Mouse (Mus musculus): Measurements from ENCODE around the gene Rsg1. TPM values are rescaled to one million over a fixed set of nuclear protein-coding genes. Genes with fewer than 3 reads are reported as not detected.
A peak's percentile ranks its signal among the peaks of the same experiment; 100 is the strongest.

Rsg1 gene
- polyA plus RNA-seq, 1 experiment from 2014 or later, result 5.9 TPM

GRCm38 (mm10) chr4:141241861-141242260 lies 28.1 kb downstream of the Rsg1 start:
- no peak overlapping the region for H3K9ac ChIP-seq
- H3K4me3 ChIP-seq (replicated peaks), result peak overlapping the region; percentile 31; the same call in 1 of the 2 replicates
- H3K27me3 ChIP-seq, result peaks cover 89% of the 10 kb centered on the region
- H3K4me2 ChIP-seq, result peak overlapping the region; percentile 47; the same call in 1 of the 2 replicates
- WGBS, result 28% methylated on average over 15 of the region's 15 CpGs
- H3K9me3 ChIP-seq (replicated peaks), result no peaks in the 10 kb centered on the region
- no peak for ATAC-seq (replicated peaks; ENCODE audit: low FRiP score)
- no peak overlapping the region for H3K27ac ChIP-seq
- no peaks in the 10 kb centered on the region for H3K36me3 ChIP-seq
- H3K4me1 ChIP-seq, result peaks cover 76% of the 10 kb centered on the region

DNA sequence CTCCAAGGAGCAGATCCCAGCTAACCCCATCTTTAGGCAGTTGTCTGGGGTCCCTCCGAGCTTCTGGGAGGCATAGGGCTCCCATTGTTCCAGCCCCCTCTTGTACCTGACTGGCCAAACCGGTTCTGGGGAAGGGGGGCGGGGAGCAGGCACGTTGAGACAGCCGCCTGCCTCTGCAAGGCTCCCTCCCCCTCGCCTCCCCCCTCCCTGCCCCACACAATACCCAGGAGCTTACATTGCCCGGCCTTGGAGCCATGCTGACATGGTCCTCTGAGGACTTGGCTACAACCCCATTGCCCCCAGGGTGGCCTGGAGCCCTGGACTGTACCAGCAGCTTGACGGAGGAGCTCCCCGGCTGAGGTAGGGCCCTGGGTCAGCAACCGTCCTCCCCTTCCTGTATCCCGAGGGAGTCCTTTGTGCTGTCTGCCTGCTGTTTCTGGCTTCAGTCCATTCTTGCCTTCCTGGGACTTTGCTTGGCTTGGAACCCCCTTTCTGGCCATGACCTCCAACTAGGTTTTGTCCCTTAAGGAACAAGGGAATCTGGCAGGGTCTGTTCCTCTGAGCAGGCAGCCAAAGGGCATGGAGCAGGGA lies 29.0 kb downstream of the Rsg1 start:
- H3K27me3 ChIP-seq, result peaks cover 91% of the 10 kb centered on the region
- WGBS, result 16% methylated on average over 11 of the region's 11 CpGs

DNA sequence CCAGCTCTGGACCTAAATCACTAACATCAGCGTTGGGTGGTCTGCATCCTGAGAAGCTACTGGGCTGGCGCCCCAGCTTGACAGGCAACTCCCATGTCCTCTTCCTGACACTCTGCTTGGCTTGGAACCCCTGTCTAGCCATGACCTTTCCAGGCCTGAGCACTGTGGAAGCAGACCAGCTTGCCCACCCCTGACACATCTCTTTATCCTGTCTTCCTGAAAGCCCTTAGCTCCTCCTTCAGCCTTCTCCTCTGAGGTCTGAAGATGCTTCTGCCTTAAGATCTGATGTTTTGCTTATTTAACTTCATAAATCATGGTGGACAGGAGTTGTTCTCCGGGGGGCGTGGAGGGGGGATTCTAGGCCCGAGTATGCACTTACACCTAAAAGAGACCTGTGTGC lies 29.9 kb downstream of the Rsg1 start:
- ATAC-seq (replicated peaks; ENCODE audit: low FRiP score), result no peak
- H3K4me3 ChIP-seq (replicated peaks), result peak overlapping the region; percentile 31
- no peak overlapping the region for H3K27ac ChIP-seq
- H3K4me2 ChIP-seq, result peak overlapping the region; percentile 47
- peaks cover 94% of the 10 kb centered on the region for H3K4me1 ChIP-seq
- H3K27me3 ChIP-seq, result peaks cover 92% of the 10 kb centered on the region
- no peaks in the 10 kb centered on the region for H3K9me3 ChIP-seq (replicated peaks)
- H3K36me3 ChIP-seq, result no peaks in the 10 kb centered on the region
- WGBS, result 44% methylated on average over 5 of the region's 5 CpGs
- H3K9ac ChIP-seq, result no peak overlapping the region

More for the DNA sequence above, 29.0 kb downstream of the Rsg1 start:
- H3K4me3 ChIP-seq (replicated peaks), result peak overlapping the region; percentile 31
- H3K27ac ChIP-seq, result peak overlapping the region; percentile 76
- no peaks in the 10 kb centered on the region for H3K9me3 ChIP-seq (replicated peaks)
- peak overlapping the region; percentile 47 for H3K4me2 ChIP-seq
- ATAC-seq (replicated peaks; ENCODE audit: low FRiP score), result peak; percentile 13; the same call in 1 of the 2 replicates
- peaks cover 85% of the 10 kb centered on the region for H3K4me1 ChIP-seq
- peak overlapping the region; percentile 21 for H3K9ac ChIP-seq
- H3K36me3 ChIP-seq, result no peaks in the 10 kb centered on the region

- Histone ChIP-seq H3K4me1 (peaks cover 93% of the 10 kb centered on the region), H3K36me3 (no peaks in the 10 kb centered on the region), H3K4me2 (peak overlapping the region; percentile 47), H3K27me3 (peaks cover 94% of the 10 kb centered on the region), H3K4me3 (replicated peaks) (peak overlapping the region; percentile 18; the same call in 1 of the 2 replicates), H3K27ac (peak overlapping the region; percentile 82), H3K9ac (no peak overlapping the region), H3K9me3 (replicated peaks) (no peaks in the 10 kb centered on the region)
- 54% methylated on average over 5 of the region's 5 CpGs for WGBS
- ATAC-seq (replicated peaks; ENCODE audit: low FRiP score), result no peak
Measured at GRCm38 (mm10) chr4:141244401-141244800, 30.6 kb downstream of the Rsg1 start.

DNA sequence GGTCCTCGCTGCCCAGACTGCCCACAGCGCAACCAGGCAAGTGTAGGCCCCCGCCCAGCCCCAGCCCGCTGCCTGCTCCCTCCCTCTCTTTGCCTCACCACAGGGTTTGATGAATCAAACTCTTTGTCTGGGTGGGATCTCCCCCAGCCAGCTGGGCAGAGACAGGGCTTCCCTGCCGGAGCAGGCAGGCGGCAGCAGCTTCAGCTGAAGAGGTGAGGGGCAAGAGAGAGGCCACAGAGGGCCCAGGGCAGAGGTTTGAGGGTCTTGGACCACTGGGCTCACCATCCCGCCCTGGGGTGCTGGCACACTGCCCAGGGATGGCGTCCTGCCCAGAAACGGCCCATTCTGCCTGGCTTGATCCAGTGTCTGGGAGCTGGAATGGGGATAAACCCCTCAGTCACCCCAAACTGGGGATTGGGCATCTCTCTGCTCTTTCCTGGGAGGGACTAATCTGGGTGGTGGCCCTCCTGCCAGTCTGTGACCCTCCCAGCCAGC lies 31.2 kb downstream of the Rsg1 start:
- H3K4me2 ChIP-seq, result peak overlapping the region; percentile 47
- H3K9me3 ChIP-seq (replicated peaks), result no peaks in the 10 kb centered on the region
- no peak for ATAC-seq (replicated peaks; ENCODE audit: low FRiP score)
- H3K4me3 ChIP-seq (replicated peaks), result peak overlapping the region; percentile 18
- 0 out of 2 replicates have a peak overlapping the region, but pooled peaks have one; percentile 37 for H3K9ac ChIP-seq
- 26% methylated on average over 9 of the region's 9 CpGs for WGBS
- H3K27me3 ChIP-seq, result peaks cover 97% of the 10 kb centered on the region
- H3K36me3 ChIP-seq, result no peaks in the 10 kb centered on the region
- H3K4me1 ChIP-seq, result peaks cover 87% of the 10 kb centered on the region
- peak overlapping the region; percentile 82 for H3K27ac ChIP-seq

DNA sequence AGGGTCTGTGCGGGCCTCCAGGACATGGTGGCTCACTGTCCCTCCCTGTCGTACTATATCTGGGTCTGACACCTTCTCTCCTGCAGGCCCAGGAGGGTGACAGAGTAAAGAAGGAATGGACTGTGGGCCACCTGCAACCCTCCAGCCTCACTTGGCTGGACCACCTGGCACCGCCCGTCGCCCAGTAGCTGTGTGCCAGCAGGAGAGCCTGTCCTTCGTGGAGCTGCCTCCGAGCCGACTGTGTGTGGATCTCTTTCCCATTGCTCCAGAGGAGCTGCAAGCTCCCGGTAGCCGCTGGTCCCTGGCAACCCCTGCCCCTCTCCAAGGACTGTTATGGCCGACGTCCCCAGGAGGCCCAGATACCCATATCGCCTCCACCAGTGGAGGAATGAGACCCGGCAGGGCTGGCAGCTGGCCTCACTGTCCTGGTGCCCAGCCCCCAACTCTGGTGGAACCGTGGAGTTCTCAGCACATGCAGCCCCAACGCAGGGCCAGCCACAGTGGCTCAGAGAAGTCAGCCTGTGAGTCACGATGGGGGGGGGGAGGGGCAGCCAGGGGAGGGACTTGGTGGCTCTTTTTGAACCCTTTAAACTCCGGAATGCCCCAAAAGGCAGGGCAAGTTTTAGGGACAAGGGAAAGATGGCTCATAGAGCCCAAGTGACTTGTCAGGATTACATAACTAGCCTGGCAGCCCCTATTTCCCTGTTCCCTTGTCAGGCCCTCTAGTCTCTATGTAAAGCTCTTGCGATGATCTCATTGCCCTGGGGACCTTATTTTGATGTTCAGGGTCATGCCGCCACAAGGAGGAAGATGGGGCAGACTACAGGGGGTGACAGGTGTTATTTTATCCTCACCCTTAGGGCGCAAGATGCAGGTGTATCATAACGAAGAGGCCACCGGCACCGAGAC lies 32.6 kb downstream of the Rsg1 start:
- Histone ChIP-seq H3K27ac (no peak overlapping the region), H3K4me2 (peak overlapping the region; percentile 79), H3K9ac (no peak overlapping the region), H3K36me3 (no peaks in the 10 kb centered on the region), H3K9me3 (replicated peaks) (no peaks in the 10 kb centered on the region), H3K4me1 (peaks cover 73% of the 10 kb centered on the region), H3K4me3 (replicated peaks) (peak overlapping the region; percentile 49), H3K27me3 (peaks cover 94% of the 10 kb centered on the region)
- ATAC-seq (replicated peaks; ENCODE audit: low FRiP score), result no peak
- WGBS, result 26% methylated on average over 24 of the region's 24 CpGs

DNA sequence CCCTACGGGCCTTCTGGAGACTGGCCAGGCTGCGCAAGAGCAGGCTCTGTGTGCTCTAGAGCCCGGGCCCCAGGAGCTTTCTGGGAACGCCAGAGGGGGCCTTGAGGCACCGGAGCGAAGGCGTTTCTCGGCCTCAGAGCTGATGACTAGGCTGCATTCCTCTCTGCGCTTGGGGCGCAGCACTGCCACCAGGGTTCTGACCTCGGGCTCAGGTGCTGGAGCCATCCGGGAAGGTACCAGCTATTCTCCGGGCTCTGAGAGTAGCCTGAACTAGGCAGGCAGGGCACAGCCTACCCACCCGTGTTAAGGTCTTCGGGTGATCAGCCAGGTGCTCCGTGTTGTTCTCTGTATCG lies 33.2 kb downstream of the Rsg1 start:
- no peak for ATAC-seq (replicated peaks; ENCODE audit: low FRiP score)
- Histone ChIP-seq H3K4me3 (replicated peaks) (peak overlapping the region; percentile 49), H3K27me3 (peaks cover 88% of the 10 kb centered on the region)

GRCm38 (mm10) chr4:141247776-141248613 lies 34.2 kb downstream of the Rsg1 start:
- H3K9me3 ChIP-seq (replicated peaks), result no peaks in the 10 kb centered on the region
- no peaks in the 10 kb centered on the region for H3K36me3 ChIP-seq
- ATAC-seq (replicated peaks; ENCODE audit: low FRiP score), result peak; percentile 27; the same call in 1 of the 2 replicates
- H3K4me1 ChIP-seq, result peaks cover 58% of the 10 kb centered on the region
- H3K9ac ChIP-seq, result peak overlapping the region; percentile 33
- 1% methylated on average over 60 of the region's 60 CpGs for WGBS
- peak overlapping the region; percentile 79 for H3K4me2 ChIP-seq
- H3K4me3 ChIP-seq (replicated peaks), result peak overlapping the region; percentile 49
- peaks cover 79% of the 10 kb centered on the region for H3K27me3 ChIP-seq
- H3K27ac ChIP-seq, result no peak overlapping the region

More for the DNA sequence above, 33.2 kb downstream of the Rsg1 start:
- WGBS, result 8% methylated on average over 17 of the region's 17 CpGs
- H3K4me2 ChIP-seq, result peak overlapping the region; percentile 79
- no peaks in the 10 kb centered on the region for H3K9me3 ChIP-seq (replicated peaks)
- peaks cover 68% of the 10 kb centered on the region for H3K4me1 ChIP-seq
- H3K9ac ChIP-seq, result no peak overlapping the region
- H3K36me3 ChIP-seq, result no peaks in the 10 kb centered on the region
- no peak overlapping the region for H3K27ac ChIP-seq

DNA sequence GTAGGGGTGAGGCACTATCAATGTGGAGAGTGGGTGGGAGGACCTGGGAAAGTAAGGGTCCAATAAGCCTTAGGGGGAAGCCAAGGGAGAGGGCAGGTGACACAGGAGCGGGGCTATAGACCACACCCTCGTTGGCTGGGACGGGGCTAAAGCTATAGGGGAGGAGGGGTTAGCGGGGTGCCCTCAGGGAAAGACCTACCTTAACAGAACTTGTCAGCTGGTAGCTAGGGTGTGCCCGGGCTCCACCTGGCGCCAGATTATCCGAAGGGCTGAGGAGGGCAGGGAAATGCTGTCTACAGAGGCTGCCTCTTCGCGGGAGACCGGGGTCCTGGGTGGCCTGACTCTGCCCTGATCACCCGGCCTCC lies 34.8 kb downstream of the Rsg1 start:
- Histone ChIP-seq H3K36me3 (no peaks in the 10 kb centered on the region), H3K9me3 (replicated peaks) (no peaks in the 10 kb centered on the region), H3K4me3 (replicated peaks) (peak overlapping the region; percentile 49), H3K27ac (no peak overlapping the region), H3K27me3 (peaks cover 72% of the 10 kb centered on the region), H3K4me2 (peak overlapping the region; percentile 79), H3K9ac (no peak overlapping the region), H3K4me1 (peaks cover 52% of the 10 kb centered on the region)
- 11% methylated on average over 11 of the region's 11 CpGs for WGBS
- 0 out of 2 replicates have a peak, but pooled peaks have one; percentile 10 for ATAC-seq (replicated peaks; ENCODE audit: low FRiP score)

- ATAC-seq (replicated peaks; ENCODE audit: low FRiP score), result no peak
- WGBS, result 78% methylated on average over 11 of the region's 11 CpGs
Measured at GRCm38 (mm10) chr4:141249383-141249782, 35.6 kb downstream of the Rsg1 start.

GRCm38 (mm10) chr4:141251071-141251470 lies 37.3 kb downstream of the Rsg1 start:
- Histone ChIP-seq H3K9ac (no peak overlapping the region), H3K9me3 (replicated peaks) (no peaks in the 10 kb centered on the region), H3K27ac (no peak overlapping the region), H3K27me3 (peaks cover 49% of the 10 kb centered on the region), H3K36me3 (0 out of 2 replicates have a peak, but pooled peaks cover 4% of the 10 kb centered on the region), H3K4me1 (peaks cover 41% of the 10 kb centered on the region), H3K4me2 (no peak overlapping the region), H3K4me3 (replicated peaks) (no peak overlapping the region)
- no peak for ATAC-seq (replicated peaks; ENCODE audit: low FRiP score)
- WGBS, result 76% methylated on average over 8 of the region's 8 CpGs

More at GRCm38 (mm10) chr4:141249383-141249782, 35.6 kb downstream of the Rsg1 start:
- Histone ChIP-seq H3K9me3 (replicated peaks) (no peaks in the 10 kb centered on the region), H3K9ac (no peak overlapping the region), H3K4me3 (replicated peaks) (no peak overlapping the region), H3K4me1 (peaks cover 51% of the 10 kb centered on the region), H3K27ac (no peak overlapping the region), H3K4me2 (no peak overlapping the region), H3K27me3 (peaks cover 65% of the 10 kb centered on the region), H3K36me3 (0 out of 2 replicates have a peak, but pooled peaks cover 4% of the 10 kb centered on the region)

All from kidney, embryonic 15.5 days (tissue).